Mouse (Mus musculus): Measurements from ENCODE around the gene Taar7e. TPM values are rescaled to one million over a fixed set of nuclear protein-coding genes. Genes with fewer than 3 reads are reported as not detected.
"Not testable (repeated sequence)": the region's sequence is repeated elsewhere in the genome, so short reads cannot be mapped to it uniquely, and the experiment has no call there.

The Taar7e gene
- polyA plus RNA-seq, 1 experiment from 2014 or later, result not detected

DNA sequence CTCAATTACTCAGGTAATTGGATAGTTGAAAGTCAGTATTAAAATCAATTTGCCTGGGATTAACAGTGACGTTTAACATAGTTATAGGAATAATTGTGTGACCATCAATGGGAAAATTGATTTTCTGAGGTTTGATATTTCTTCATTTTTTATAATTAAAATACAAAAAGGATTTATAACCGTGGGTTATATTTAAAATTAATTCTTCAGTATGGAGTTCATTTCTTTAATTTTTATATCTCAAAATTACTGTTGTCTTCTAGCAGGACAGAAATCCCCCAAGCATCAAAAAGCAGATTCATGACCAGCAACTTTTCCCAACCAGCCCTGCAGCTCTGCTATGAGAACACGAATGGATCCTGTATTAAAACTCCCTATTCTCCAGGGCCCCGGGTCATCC is 38.8 kb downstream of the Taar7e start, which contains the start of gene Taar8a:
TSS of gene Taar8a (plus strand) at position 301 of the 400 bp plus-strand sequence.
- H3K9me3 ChIP-seq; ATAC-seq (ENCODE audit: low FRiP score, low read depth); H3K4me1 ChIP-seq (replicated peaks); H3K9ac ChIP-seq; H3K27me3 ChIP-seq; H3K36me3 ChIP-seq; H3K27ac ChIP-seq (replicated peaks); H3K4me3 ChIP-seq; H3K4me2 ChIP-seq: not testable (repeated sequence)
- WGBS, result 85% methylated on average over 2 of the region's 4 CpGs

DNA sequence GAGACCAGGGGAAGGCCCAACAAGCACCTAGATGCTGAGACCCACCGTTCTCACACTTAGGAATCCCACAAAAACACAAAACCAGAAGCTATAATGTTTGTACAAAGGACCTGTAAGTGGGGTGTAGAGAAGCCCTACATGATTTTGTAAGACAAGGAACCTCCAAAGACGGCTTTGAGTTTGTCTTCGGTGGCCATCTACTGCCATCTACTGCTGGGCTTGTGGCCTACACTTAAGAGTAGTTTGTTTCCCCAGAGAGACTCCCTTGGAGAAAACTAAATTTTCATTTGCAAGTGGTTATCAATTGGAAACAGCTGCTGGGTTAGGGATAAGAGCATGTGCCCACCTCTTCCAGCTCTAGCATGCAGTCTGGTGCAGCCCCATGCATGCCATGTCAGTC is 42.8 kb downstream of the Taar7e start:
- Histone ChIP-seq H3K27me3 (no peaks in the 10 kb centered on the region), H3K4me1 (replicated peaks) (no peaks in the 10 kb centered on the region), H3K4me2 (no peak overlapping the region), H3K9me3 (no peaks in the 10 kb centered on the region), H3K27ac (replicated peaks) (no peak overlapping the region), H3K36me3 (no peaks in the 10 kb centered on the region), H3K4me3 (no peak overlapping the region), H3K9ac (no peak overlapping the region)
- no peak for ATAC-seq (ENCODE audit: low FRiP score, low read depth)
- 49% methylated on average over 3 of the region's 3 CpGs for WGBS

DNA sequence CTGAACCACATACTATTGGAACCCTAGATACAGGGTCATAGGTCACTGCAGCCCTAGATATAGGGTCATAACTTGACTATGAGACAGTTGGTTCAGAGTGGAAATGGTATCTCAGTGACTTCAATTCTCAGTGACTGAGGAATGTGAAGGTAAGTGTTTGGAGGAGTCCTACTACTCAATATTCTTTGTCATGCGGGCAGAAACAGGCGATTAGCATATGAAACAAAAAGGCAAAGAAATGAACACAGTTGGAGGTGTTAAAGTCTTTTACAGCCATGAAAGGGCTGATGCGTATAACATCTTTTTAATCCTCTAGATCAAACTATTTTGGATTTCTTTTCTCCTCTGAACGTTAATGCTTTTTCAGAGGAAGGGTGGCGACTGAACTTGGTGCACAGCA is 48.5 kb downstream of the Taar7e start:
- Histone ChIP-seq H3K36me3 (no peaks in the 10 kb centered on the region), H3K4me2 (no peak overlapping the region), H3K4me1 (replicated peaks) (no peaks in the 10 kb centered on the region), H3K9ac (no peak overlapping the region), H3K27me3 (no peaks in the 10 kb centered on the region), H3K9me3 (no peaks in the 10 kb centered on the region), H3K4me3 (no peak overlapping the region), H3K27ac (replicated peaks) (no peak overlapping the region)
- no peak for ATAC-seq (ENCODE audit: low FRiP score, low read depth)
- WGBS, result 62% methylated on average over 5 of the region's 5 CpGs

DNA sequence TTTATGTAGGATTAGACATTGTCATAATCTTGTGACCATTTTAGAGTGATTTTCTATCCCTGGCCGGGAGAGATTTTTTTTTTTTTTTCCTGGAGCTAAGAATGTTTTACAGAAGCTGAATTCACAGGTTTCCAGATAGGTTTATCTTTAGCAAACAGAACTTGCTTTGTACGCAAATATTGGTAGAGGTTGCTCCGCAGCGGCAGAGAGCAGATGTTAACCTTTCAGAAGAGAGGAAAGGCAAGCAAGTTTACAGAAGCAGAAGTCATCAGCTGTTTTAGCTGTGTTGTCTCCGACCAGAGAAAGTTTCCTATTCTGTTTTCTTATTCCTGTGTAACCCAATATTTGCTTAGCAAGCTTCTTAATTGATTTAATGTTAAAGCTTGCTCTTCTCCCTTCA is 49.1 kb downstream of the Taar7e start:
- no peak for ATAC-seq (ENCODE audit: low FRiP score, low read depth)
- 84% methylated on average over 5 of the region's 5 CpGs for WGBS
- no peaks in the 10 kb centered on the region for H3K27me3 ChIP-seq

DNA sequence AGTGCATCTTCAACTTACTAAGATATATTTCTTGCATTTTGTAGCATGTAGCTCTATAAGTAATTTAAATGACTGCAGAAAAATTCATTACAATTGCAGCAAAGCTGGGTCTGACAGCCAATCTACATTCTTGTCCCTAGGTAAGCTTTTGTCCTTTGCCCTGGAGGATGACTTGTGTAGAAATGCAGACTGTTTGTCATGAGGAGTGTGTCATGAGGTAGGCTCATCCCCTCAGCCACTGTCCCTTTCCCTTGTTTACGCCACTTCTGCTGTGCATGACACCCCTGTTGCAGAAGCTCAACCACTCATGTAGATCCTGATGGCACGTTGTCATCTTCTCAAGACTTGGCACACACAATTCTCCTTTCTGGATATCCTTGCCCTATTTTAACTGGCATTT is 49.8 kb downstream of the Taar7e start:
- no peak for ATAC-seq (ENCODE audit: low FRiP score, low read depth)
- Histone ChIP-seq H3K36me3 (no peaks in the 10 kb centered on the region), H3K27ac (replicated peaks) (no peak overlapping the region), H3K9me3 (no peaks in the 10 kb centered on the region), H3K4me1 (replicated peaks) (no peaks in the 10 kb centered on the region), H3K4me3 (no peak overlapping the region), H3K27me3 (no peaks in the 10 kb centered on the region), H3K4me2 (no peak overlapping the region), H3K9ac (no peak overlapping the region)
- WGBS, result 100% methylated on average over 2 of the region's 2 CpGs

More for the DNA sequence above, 49.1 kb downstream of the Taar7e start:
- no peak overlapping the region for H3K27ac ChIP-seq (replicated peaks)
- H3K9me3 ChIP-seq, result no peaks in the 10 kb centered on the region
- H3K9ac ChIP-seq, result no peak overlapping the region
- H3K4me1 ChIP-seq (replicated peaks), result no peaks in the 10 kb centered on the region
- H3K36me3 ChIP-seq, result no peaks in the 10 kb centered on the region
- no peak overlapping the region for H3K4me2 ChIP-seq
- H3K4me3 ChIP-seq, result no peak overlapping the region

Other genes starting within 250 kb of the Taar7e start
- gene Slc18b1, start 240.6 kb upstream of the Taar7e start, polyA plus RNA-seq (2015; fragmentation: Nextera tagmentation; extraction: Ambion mirVana), result 20.9 and 21.8 TPM in 2 replicates
- 0.14 TPM in 1 of 2 replicates, not detected in the other for gene Vnn3, start 186.2 kb upstream of the Taar7e start, polyA plus RNA-seq (2015; fragmentation: Nextera tagmentation; extraction: Ambion mirVana)
- 0.18 and 0.43 TPM in 2 replicates for gene Vnn1, start 142.9 kb upstream of the Taar7e start, polyA plus RNA-seq (2015; fragmentation: Nextera tagmentation; extraction: Ambion mirVana)
- not detected in 2 replicates for gene Taar1, start 117.3 kb upstream of the Taar7e start, polyA plus RNA-seq (2015; fragmentation: Nextera tagmentation; extraction: Ambion mirVana)
- 0.16 TPM in 1 of 2 replicates, not detected in the other for gene Taar2, start 99.0 kb upstream of the Taar7e start, polyA plus RNA-seq (2015; fragmentation: Nextera tagmentation; extraction: Ambion mirVana)
- gene Taar3, start 88.1 kb upstream of the Taar7e start, polyA plus RNA-seq (2015; fragmentation: Nextera tagmentation; extraction: Ambion mirVana), result not detected in 2 replicates
- gene Taar4, start 77.1 kb upstream of the Taar7e start, polyA plus RNA-seq (2015; fragmentation: Nextera tagmentation; extraction: Ambion mirVana), result not detected in 2 replicates
- gene Taar5, start 66.9 kb upstream of the Taar7e start, polyA plus RNA-seq (2015; fragmentation: Nextera tagmentation; extraction: Ambion mirVana), result not detected in 2 replicates
- gene Taar6, start 52.0 kb upstream of the Taar7e start, polyA plus RNA-seq (2015; fragmentation: Nextera tagmentation; extraction: Ambion mirVana), result not detected in 2 replicates
- not detected in 2 replicates for gene Taar7a, start 44.1 kb upstream of the Taar7e start, polyA plus RNA-seq (2015; fragmentation: Nextera tagmentation; extraction: Ambion mirVana)
- not detected in 2 replicates for gene Taar7b, start 37.7 kb upstream of the Taar7e start, polyA plus RNA-seq (2015; fragmentation: Nextera tagmentation; extraction: Ambion mirVana)
- gene Taar7d, start 10.4 kb upstream of the Taar7e start, polyA plus RNA-seq (2015; fragmentation: Nextera tagmentation; extraction: Ambion mirVana), result not detected in 2 replicates
- gene Taar7f, start 11.9 kb downstream of the Taar7e start, polyA plus RNA-seq (2015; fragmentation: Nextera tagmentation; extraction: Ambion mirVana), result not detected in 2 replicates
- gene Taar8a, start 38.9 kb downstream of the Taar7e start, polyA plus RNA-seq (2015; fragmentation: Nextera tagmentation; extraction: Ambion mirVana), result not detected in 2 replicates
- not detected in 2 replicates for gene Taar8b, start 54.7 kb downstream of the Taar7e start, polyA plus RNA-seq (2015; fragmentation: Nextera tagmentation; extraction: Ambion mirVana)
- not detected in 2 replicates for gene Taar8c, start 64.3 kb downstream of the Taar7e start, polyA plus RNA-seq (2015; fragmentation: Nextera tagmentation; extraction: Ambion mirVana)
- gene Taar9, start 71.9 kb downstream of the Taar7e start, polyA plus RNA-seq (2015; fragmentation: Nextera tagmentation; extraction: Ambion mirVana), result not detected in 2 replicates
- gene Stx7, start 111.7 kb downstream of the Taar7e start, polyA plus RNA-seq (2015; fragmentation: Nextera tagmentation; extraction: Ambion mirVana), result 296 and 313 TPM in 2 replicates
- gene Moxd1, start 185.9 kb downstream of the Taar7e start, polyA plus RNA-seq (2015; fragmentation: Nextera tagmentation; extraction: Ambion mirVana), result 6.8 TPM in 2 replicates

All from hindbrain, embryonic 15.5 days (tissue).